Mouse (Mus musculus) spleen, adult 2 months (tissue): ENCODE data around the gene Ccr2.

Experiments used
- CTCF ChIP-seq: fragments of 200-500 bp; IDR thresholded peaks from 2 replicates; pipeline ENCODE4 v1.5.1; 2011; ENCODE audit warnings: mild to moderate bottlenecking, inconsistent platforms; ENCODE audit not compliant: insufficient read depth, insufficient read length, insufficient replicate concordance; ENCODE audit errors: extremely low read depth
- POLR2A ChIP-seq: fragments of 200-500 bp; IDR thresholded peaks from 2 replicates; pipeline ENCODE4 v1.6.1; 2011; ENCODE audit warnings: low read depth, low read length, inconsistent platforms

DNA sequence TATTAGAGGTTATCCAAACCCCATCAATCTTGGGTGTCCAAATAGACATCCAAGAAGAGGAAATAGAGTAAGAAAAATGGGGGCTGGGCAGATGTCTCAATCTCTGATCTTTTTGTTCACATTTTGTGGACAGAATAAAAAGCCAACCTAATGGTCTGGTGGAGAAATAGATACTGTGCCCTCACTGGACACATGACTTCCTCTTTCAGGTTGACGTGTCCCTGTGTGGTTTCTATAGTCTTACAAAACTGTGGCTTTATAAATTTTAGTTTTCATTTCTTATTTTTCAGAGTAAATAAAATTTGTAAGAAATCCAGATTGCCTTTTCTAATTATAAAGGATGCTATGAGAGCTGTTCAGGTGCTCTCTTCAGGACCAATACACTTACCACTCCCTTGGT lies 41.9 kb downstream of the Ccr2 start:
- TF ChIP-seq CTCF (no peak), POLR2A (no peak)
